Mouse (Mus musculus) adrenal gland, adult (tissue): ENCODE data around the gene Chka.

Experiments
- DNase-seq, 2 experiments: peaks; one replicate each; pipeline ENCODE4 v3.0.0; 2022 to 2023; ENCODE audit warnings: low spot score in 1 of 2; ENCODE audit not compliant: inconsistent age in 2 of 2

Chka gene

GRCm38 (mm10) chr19:3912337-3913204 is 61.0 kb downstream of the Chka start, which contains the start of gene Ndufs8:
TSS of gene Ndufs8 (minus strand) at chr19:3912774.
- DNase-seq = peak; percentile 95 to 99

- DNase-seq = no peak
Measured at GRCm38 (mm10) chr19:3913692-3914091, 62.1 kb downstream of the Chka start.

- DNase-seq = no peak
Measured at GRCm38 (mm10) chr19:3914535-3914934, 63.0 kb downstream of the Chka start.

DNA sequence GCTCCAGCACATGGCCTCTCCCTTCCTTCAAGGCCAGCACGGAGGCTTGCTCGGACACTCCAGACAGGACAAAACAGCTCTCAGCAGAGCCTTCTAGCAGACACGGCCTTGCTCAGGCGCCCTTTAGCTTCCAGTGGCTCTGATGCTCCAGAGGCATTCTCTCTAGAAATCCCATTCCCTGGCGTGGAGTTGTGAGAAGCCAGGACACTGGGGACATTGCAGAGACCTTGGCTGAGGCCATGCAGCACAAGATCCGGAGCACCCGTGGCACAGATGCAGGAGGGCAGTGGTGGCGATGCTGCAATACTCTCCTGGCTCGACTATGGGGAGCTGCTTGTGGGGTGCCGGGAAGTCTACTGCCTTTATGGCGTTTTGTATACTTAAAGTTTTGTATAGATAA is 65.2 kb downstream of the Chka start:
- peak in 1 of 2 experiments; percentile 79 for DNase-seq

GRCm38 (mm10) chr19:3919928-3920327 is 68.4 kb downstream of the Chka start:
- DNase-seq = peak in 1 of 2 experiments; percentile 82

DNA sequence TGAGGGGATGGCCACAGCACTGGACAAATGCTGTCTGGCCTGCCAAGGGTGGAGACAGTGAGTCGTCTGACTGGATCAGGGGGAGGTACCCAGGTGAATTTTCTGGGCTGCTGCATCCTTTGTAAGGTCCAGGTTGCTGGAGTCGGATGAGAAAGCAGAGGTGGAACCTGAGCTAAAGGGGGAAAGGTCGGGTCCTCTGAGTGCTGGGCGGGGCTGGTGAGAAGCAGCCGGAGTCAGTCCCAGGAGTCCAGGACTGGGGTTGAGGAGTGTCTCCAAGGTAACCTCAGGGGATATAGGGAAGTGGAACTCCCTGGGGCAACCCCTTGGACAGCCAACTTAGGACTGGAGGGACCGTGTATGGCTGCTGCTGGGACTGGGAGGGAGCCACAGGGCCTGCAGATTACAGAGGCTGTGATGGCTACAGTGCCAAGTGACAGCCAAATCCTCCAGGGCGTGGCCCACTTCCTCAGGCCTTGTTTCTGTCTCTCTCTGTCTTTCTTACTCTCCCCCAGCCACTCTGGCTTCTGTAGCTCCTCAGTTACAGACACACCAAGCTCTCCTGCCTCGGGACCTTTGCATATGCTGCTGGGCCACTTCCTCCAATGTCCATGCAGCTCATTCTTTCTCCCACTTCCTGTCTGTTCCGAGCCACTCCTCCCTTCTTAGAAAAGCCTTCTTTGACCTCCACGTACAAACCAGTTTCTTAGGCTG is 71.2 kb downstream of the Chka start:
- no peak for DNase-seq

DNA sequence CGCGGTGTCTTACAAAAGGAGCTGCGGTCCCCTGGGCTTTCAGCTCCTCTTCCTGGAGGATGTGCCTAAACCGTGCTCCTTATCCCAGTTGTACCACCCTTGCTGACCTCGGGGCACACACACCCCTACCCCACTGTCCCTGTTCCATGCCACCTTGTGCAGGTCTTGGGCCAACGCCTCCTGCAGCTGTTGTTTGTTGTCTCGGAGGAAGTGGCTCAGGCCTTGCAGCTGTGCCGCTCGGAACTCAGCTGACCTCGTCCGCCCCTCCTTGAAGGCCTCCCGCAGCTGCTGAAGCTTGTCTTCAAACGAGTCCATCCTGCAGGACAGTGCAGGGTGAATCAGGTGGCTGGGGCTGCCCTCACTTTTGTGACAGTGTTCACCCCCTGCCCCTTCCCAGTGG is 72.0 kb downstream of the Chka start:
- peak in 1 of 2 experiments; percentile 78 for DNase-seq

DNA sequence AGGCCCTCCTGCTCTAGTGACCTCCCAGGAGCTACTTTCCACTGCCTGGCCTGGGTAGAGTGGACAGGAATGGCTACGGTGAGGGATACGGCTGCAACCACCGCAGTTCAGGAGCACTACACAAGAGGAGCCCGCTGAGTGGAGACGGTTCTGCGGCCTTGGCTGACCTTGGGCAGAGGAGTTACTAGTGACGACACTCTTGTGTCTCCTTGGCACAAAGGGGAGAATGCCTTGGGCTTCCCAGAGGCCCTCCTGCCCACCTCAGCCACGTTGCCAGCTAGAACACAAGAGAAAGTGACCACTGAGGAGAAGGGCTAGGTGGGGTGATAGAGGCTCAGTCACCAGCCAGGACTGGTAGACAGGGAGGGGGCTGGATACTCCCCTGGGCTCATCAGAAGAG is 72.6 kb downstream of the Chka start:
- peak in 1 of 2 experiments; percentile 89 for DNase-seq

- peak in 1 of 2 experiments; percentile 53 for DNase-seq
Measured at GRCm38 (mm10) chr19:3924868-3925267, 73.3 kb downstream of the Chka start.

- DNase-seq = no peak
Measured at GRCm38 (mm10) chr19:3925859-3926258, 74.3 kb downstream of the Chka start.

GRCm38 (mm10) chr19:3926279-3926678 is 74.7 kb downstream of the Chka start:
- peak in 1 of 2 experiments; percentile 76 for DNase-seq

- DNase-seq = peak in 1 of 2 experiments; percentile 51
Measured at GRCm38 (mm10) chr19:3926685-3927084, 75.1 kb downstream of the Chka start.

DNA sequence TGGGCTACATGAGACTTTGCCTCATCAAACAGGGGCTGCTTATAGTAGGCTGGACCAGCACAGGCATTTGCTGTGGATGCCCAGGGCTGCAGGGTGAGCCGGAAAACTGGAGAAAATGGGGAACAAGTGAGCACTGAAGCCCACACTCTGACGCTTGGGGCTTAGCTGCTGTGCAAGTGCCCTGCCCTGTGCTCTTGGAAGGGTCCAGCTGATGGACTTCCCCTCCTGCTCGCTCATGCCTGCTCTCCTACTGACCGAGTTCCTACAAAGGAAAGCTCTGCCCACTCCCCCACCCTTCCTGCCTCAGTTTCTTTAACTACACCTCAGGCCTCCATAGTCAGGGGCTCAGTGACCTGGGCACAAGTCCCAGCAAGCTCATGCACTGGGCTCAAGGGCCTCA is 76.4 kb downstream of the Chka start:
- DNase-seq = peak; percentile 11 to 55

DNA sequence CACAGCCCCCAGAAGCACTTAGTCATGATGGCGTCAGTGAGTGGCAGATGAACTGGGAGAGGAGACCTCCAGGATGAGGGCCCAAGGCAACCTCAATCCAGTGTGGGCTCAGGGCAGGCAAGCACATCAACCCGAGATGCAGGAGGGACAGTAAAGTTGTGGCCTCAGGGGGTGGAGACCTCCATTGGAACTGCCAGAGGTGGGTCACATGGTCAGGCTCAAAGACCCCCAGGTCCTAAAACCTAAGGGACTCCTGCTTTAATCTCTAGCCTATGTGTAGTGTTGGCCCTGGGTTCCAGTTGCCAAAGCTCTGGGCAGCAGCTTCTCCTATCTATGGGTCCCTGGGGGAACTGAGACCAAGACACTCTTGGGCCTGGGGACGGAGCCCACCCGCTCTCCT is 77.2 kb downstream of the Chka start:
- DNase-seq = no peak

DNA sequence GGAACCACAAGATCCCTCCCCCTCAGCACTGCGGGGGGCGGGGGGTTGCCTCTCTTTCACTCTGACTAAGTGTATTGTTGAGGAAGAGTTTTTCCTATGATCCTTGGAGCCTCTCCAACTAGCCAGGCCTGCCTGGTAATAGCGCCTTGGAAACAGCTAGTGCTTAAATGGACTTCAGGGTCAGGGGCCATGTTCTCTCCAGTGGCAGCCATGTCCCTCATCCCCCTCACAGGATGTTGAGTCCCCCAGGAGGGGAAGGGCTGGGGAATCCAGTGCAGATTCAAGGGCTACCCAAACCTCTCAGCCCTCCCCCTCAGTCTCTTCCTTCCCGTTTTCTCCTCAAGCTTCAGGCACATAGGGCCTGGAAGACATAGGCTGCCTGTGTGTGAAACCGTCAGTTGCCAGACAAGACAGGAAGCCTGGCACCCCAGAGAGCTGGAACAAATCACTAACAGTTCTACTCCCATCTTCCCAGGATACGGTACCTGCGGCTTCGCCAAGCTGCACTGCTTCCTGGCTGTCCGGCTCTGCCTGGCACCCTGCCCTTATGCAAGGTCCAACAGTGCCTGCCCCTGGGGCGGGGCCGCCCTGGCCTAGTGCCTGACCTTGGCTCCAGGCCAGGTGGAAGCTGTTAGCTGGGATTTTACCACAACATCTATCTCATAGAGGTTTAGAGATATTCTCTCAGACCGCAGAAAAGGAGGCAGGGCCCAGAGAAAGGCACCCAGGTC is 77.8 kb downstream of the Chka start, which contains the start of gene Aldh3b1:
Aldh3b1 (minus strand) TSS at position 598 of the 731 bp plus-strand sequence.
- peak; percentile 96 to 99 for DNase-seq

- peak; percentile 34 to 60 for DNase-seq
Measured at GRCm38 (mm10) chr19:3930262-3931057, 78.9 kb downstream of the Chka start.

GRCm38 (mm10) chr19:3931716-3932115 is 80.1 kb downstream of the Chka start:
- DNase-seq = peak; percentile 36 to 48

DNA sequence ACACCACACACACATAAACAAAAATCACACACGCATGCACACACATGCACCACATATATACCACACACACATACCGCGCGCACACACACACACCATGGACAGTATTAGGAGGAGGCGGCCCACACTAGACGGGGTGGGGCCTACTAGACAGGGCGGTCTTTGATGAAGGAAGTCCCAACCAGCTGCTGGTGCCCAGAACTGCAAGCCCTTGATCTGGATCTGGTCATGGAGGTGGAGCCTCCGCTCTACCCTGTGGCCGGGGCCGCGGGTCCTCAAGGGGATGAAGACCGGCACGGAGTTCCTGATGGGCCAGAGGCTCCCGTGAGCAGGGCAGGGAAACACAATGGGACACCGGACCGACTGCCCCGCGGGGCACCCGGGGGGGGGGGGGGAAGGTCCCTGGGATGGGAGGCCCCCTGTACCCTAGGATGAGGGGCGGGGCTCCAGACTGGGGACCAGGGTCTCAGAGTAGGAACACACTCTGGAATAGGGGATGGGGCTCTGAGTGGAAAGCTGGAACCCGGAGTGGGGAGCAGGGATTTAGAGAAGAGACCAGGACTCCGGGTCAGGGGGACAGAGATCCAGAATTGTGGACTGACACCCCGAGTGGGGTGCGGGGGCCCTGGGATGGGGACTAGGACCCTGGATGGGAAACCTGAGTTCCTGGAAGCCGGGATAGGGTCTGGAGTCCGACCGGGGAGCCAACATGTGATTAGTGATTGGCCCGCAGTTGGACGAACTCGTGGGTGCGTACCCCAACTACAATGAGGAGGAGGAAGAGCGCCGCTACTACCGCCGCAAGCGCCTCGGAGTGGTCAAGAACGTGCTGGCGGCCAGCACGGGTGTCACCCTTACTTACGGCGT is 83.7 kb downstream of the Chka start, which contains the start of gene Unc93b1:
Unc93b1 (plus strand) TSS at position 155 of the 864 bp plus-strand sequence.
- peak; percentile 86 to 95 for DNase-seq
